Mouse (Mus musculus) embryo, embryonic 11 days (tissue): Measurements from ENCODE around the gene Fam160b1.

Source experiments
- DNase-seq: peaks from one replicate; pipeline ENCODE4 v3.0.0-alpha.2; 2015

Gene Fam160b1

GRCm38 (mm10) chr19:57367849-57368387, 7.4 kb downstream of the Fam160b1 start:
- no peak for DNase-seq

DNA sequence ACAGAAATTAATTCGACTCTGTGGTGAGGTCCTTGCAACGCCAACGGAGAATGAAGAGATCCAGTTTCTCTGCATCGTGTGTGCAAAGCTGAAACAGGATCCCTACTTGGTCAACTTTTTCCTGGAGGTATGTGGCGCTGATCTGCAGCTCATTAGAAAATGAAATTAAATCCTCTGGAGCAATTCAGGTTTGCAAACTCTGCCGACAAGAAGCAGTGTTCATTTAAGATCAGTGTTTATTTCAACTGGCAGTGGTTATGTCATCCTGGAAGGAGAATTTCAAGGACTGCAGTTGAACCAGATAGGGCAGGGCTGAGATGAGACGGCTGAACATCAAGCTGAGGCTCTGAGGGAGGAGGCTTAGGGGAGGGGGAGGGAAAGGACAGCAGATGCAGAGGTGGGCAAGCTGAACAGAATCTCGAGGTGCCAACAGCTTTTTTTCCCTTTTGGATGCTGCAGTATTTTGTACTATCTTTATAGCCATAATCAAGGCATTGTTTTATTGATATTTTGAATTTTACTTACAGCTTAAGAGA, 12.9 kb downstream of the Fam160b1 start:
- no peak for DNase-seq

DNA sequence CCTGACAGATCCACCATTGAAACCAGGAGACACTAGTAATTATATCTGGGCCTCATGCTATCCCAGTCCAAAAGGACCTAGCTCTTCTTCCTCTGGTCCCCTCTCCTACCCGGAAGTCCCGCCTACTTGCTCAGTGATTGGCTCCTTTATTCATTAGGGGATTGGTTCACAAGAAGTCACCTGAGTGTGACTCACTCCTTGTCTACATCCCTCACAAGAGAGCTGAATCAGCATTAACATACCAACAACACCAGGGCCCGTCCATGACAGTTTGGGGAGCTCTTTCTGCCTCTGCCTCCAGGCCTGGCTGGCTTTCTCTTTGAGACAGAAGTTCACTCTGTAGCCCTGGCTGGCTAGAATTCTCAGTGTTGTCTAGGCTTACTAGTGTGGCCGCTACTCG, 14.7 kb downstream of the Fam160b1 start:
- no peak for DNase-seq

DNA sequence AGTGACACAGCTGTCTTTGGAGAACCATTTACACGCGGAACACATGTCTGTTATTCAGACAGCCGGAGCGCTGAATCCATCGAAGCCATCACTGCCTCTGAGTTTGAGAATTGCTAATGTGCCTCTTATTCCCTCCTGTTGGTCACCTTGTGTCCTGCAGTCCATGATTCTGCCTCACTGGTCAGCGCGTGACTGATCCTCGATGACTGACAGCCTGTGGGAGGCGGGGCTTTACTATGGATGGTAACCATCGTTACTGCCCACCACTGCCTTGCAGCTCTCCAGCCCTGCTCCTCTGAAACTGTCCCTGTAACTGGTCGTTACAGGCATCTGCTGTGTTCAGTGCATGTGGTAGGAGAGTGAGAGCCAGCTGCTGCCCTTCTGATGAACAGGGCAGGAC, 15.3 kb downstream of the Fam160b1 start:
- no peak for DNase-seq

DNA sequence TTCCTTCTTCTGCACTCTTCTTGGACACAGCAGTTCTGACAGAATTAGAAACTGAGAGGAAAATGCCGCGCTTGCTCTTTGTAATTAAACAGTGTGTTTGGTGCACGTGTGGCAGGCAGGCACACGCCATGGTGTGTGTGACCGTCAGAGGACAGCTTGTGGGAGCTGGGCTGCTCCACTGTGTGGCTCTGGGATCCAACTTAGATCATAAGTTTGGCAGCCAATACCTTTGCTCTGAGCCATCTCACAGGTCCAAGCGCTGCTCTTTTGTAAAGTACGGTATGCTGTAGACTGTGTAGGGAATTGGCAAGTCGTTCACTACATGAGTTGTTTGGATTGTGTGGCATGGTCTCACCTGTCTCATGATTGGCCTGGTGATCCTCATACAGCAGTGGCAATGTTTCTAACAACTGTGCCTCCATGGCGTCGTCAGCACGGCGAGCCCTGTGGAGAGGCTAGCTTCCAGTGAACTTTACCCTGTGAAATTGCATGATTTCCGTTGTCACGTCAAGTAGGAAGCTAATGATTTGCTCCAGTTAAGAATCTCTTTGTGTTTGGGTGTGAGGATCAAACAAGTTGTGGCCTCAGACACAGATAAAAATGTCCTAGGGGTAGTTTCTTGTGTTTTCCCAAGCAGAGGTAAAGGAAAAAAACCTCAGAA, 16.7 kb downstream of the Fam160b1 start:
- no peak for DNase-seq

- DNase-seq = no peak
Observed at GRCm38 (mm10) chr19:57386176-57386693, 25.8 kb downstream of the Fam160b1 start.

GRCm38 (mm10) chr19:57391545-57391944, 31.1 kb downstream of the Fam160b1 start:
- no peak for DNase-seq

- DNase-seq = no peak
Observed at GRCm38 (mm10) chr19:57393357-57393957, 33.0 kb downstream of the Fam160b1 start.

DNA sequence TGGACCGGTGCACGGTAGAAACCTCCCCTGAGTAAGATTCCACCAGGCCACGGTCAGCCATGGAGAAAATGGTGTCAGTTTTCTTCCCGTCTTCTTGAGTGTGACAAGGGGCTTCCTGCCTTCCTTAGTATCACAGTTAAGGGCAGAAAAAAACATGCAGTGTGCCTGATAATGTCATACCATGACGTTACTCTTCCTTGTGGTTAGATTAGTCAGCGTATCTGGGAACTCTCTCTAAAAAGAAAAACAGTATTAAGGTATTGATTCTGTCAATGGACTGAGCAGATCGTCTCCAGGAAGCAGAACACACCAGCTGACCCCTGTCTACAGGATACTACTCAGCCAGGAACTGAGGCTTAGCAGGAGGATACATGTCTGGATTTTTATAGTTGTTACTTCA, 36.1 kb downstream of the Fam160b1 start:
- no peak for DNase-seq

GRCm38 (mm10) chr19:57402364-57402763, 41.9 kb downstream of the Fam160b1 start:
- DNase-seq = no peak

GRCm38 (mm10) chr19:57403700-57404501, 43.4 kb downstream of the Fam160b1 start:
- DNase-seq = peak; percentile 90

GRCm38 (mm10) chr19:57404502-57404848, 44.0 kb downstream of the Fam160b1 start:
- no peak for DNase-seq

GRCm38 (mm10) chr19:57407947-57408346, 47.5 kb downstream of the Fam160b1 start:
- DNase-seq = no peak

DNA sequence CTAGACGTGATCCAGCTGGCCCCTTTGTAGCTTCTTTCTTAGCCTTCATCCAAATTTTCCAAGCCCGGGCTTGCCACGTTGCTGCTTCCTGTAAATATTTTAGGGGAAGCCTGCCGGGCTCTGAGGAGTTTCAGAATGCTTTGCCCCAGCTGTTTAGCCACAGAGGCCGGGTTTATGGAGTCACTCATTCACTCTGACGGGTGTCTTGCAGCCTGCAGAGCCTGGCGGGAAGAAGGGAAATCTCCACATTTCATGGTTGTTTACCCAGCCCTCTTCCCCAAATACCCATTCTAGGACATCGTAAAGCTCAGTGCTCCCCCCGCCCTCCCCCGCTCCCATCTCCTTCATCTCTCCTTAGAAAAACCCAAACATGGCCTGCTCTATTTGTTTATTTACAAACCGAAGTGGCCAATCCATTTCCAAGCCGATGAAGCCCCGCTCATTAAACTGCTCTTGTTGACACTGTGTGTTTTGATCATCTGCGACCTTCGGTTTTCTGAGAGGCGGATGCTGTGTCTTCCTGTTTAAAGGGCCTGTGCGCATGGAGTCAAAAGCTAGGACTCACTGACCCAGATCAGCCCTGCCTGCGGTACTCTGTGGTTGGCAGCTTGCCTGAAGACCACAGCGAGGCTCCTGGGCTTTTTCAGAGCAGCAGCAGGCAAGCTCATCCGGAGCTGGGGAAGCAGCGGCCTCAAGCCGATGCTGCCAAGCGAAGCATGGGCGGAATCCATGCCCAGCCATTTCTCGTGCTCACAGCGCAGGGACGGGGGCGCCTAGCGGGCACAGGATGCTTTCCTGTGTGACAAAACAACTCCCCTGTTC, 51.1 kb downstream of the Fam160b1 start:
- peak; percentile 74 for DNase-seq

DNA sequence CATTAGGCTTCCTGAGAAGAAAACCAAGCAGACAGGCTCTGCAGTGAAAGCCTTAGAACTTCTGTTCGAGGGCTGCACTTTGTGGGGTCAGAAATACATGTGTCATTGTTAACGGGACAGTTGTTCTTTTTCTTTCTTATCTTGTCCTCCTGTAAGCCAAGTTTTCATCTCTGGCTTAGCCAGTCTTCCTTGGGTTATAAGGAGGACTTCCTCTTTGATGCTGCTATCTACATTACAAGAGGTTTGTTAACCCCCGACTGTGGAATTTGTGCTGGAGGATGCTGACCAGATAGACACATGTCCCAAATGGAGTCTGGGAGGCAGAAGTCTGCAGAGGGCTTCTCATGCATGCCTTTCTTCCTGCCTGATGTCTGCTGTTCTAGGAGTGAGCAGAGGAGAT, 52.7 kb downstream of the Fam160b1 start:
- DNase-seq = no peak

- no peak for DNase-seq
Observed at GRCm38 (mm10) chr19:57413918-57414317, 53.4 kb downstream of the Fam160b1 start.

DNA sequence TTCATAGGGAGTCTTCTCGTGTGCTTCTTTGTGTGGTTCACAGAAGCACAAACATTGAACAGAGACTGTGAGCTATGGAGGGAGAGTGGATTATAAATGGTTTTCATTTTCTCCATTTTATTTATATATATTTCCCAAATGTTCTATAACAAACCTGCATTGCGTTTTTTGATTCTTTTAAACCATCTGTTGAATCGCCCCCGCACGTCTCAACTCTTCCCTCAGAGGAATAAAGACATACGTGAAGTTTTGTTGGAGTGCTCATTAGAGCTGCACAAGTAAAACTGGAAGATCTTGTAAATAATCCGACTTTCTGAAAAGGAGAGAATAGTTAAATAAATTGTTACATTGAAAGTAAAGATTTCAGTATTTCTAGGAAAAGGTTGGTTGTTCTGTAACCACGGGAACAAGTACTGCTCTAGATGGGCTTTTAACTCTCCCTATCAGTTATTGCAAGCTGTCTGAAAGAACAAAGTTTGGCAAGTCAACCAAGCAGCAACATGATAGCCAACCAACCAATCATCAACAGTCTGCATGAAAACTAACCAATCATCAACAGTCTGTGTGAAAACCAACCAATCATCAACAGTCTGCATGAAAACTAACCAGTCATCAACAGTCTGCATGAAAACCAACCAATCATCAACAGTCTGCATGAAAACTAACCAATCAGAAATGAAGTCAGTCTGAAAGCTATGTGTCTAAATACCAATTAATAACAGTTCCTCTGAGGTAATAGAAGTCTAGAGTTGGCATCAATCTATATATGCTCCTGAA, 54.7 kb downstream of the Fam160b1 start:
- DNase-seq = no peak

GRCm38 (mm10) chr19:57417800-57418580, 57.5 kb downstream of the Fam160b1 start:
- DNase-seq = peak; percentile 66

DNA sequence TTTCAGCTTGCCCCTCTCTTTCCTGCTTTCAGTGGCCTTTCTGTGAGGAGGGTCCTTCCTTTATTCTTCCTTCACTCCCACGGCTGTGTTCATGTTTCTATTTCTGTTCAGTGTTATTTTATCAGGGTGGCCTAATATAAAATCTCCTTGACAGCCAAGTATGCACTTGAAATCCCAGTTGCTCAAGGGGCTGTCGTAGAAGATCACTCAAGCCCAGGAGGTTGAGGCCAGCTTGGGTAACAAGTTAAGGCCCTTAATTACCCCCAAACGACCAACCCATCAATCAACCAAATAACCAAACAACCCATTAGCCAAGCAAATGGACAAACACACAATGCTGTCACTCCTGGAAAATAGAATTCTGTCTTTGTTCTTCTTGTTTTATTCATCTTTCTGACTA, 62.9 kb downstream of the Fam160b1 start:
- no peak for DNase-seq

DNA sequence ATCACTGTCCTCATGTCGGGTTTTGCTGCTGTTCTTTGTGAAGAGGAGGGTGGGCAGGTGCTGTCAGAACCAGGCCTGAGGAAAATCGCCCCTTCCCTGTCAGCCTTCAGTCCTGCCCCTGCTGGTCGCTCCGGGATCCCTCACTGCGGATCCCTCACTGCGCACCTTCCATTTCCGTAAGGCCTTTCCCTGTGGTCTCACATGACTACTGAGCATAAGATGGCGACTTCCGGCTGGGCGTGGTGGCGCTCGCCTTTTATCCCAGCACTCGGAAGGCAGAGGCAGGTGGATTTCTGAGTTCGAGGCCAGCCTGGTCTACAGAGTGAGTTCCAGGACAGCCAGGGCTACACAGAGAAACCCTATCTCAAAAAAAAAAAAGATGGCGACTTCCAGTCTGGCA, 64.8 kb downstream of the Fam160b1 start:
- no peak for DNase-seq

- DNase-seq = no peak
Observed at GRCm38 (mm10) chr19:57426841-57427240, 66.4 kb downstream of the Fam160b1 start.
